In the genomic region with DNA sequence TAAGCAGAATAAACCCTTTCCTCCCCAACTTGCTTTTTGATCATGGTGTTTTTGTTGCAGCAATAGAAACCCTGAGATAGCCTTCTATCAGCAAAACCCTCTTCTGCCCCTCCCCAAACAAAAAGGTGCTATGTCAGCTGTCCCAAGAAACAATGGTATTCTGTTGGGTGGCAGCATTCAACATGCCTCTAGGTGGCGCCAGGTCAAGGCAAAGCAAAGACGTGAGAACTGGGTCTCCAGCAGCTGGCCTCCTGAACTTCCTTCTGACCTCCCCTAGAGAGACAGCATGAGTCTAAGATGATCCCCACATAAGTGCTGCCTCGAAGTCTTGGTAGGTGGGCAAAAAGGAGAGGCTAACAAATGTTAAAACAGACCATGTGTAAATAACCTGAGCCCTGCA, we compare ENCODE assay signal across 8 mouse cellular contexts. TPM values are rescaled to one million over a fixed set of nuclear protein-coding genes. Genes with fewer than 3 reads are reported as not detected.
A peak's percentile ranks its signal among the peaks of the same experiment; 100 is the strongest.
DNase-seq lines count a peak whose midpoint lies in the region; TF ChIP-seq lines count a peak whose summit lies in the region.

No protein-coding gene starts in this region.

- H3K27me3 ChIP-seq in cerebellum, adult 2 months (ENCODE audit: control insufficient read depth, insufficient read depth, low read length) = no peaks in the 10 kb centered on the region
- no peaks in the 10 kb centered on the region for H3K27me3 ChIP-seq in thymus, adult 2 months (ENCODE audit: control insufficient read depth, insufficient read depth, low read length)

- H3K4me1 ChIP-seq in cerebellum, adult 2 months (ENCODE audit: control insufficient read depth, insufficient read depth, low read length) = peaks cover 3% of the 10 kb centered on the region
- no peaks in the 10 kb centered on the region for H3K4me1 ChIP-seq in thymus, adult 2 months (replicated peaks; ENCODE audit: control insufficient read depth, insufficient read depth, low read length)

- no peak overlapping the region for H3K27ac ChIP-seq in cerebellum, adult 2 months (ENCODE audit: insufficient read depth, low read length)
- no peak overlapping the region for H3K27ac ChIP-seq in thymus, adult 2 months (ENCODE audit: control insufficient read depth, insufficient read depth, low read length)

- peak; percentile 61; the same call in 1 of the 2 replicates for TF ChIP-seq CTCF in cerebellum, adult 2 months (IDR thresholded peaks at IDR 0.05; ENCODE audit: borderline replicate concordance, insufficient read depth, low read depth, low read length)
- peak; percentile 47; the same call in 1 of the 2 replicates for TF ChIP-seq CTCF in thymus, adult 2 months (IDR thresholded peaks at IDR 0.05; ENCODE audit: borderline replicate concordance, control insufficient read depth, extremely low read depth, insufficient read depth, low read length, poor library complexity)

- H3K36me3 ChIP-seq in thymus, adult 2 months (ENCODE audit: control insufficient read depth, insufficient read depth, low read length) = peaks cover 6% of the 10 kb centered on the region; the same call in 1 of the 2 replicates

- peak; percentile 36 to 51 for DNase-seq in cerebellum, adult 2 months
- DNase-seq in cerebellum, adult 9-11 months = no peak
- DNase-seq in right cerebral cortex, postnatal 14 days = peak; percentile 50
- no peak for DNase-seq in right cerebral cortex, postnatal 25 days
- DNase-seq in cerebellum, postnatal 14 days = peak; percentile 59 to 72
- peak; percentile 74 for DNase-seq in heart, postnatal 4 days
- DNase-seq in lung, postnatal 10 days = peak; percentile 80
- peak; percentile 68 for DNase-seq in thymus, adult 2 months

- no peak for TF ChIP-seq POLR2A in cerebellum, adult 2 months (IDR thresholded peaks at IDR 0.05; ENCODE audit: borderline replicate concordance, insufficient read depth, low read length)
- no peak for TF ChIP-seq POLR2A in thymus, adult 2 months (IDR thresholded peaks at IDR 0.05; ENCODE audit: control insufficient read depth, extremely low read depth, insufficient read depth, low read length, poor library complexity)

- WGBS in cerebellum, adult 2 months = 9% methylated on average over 3 of the region's 3 CpGs
- 5% methylated on average over 3 of the region's 3 CpGs for WGBS in thymus, adult 2 months

- no peak overlapping the region for H3K4me3 ChIP-seq in cerebellum, adult 2 months (replicated peaks; ENCODE audit: insufficient read depth, low read depth, low read length)
- H3K4me3 ChIP-seq in thymus, adult 2 months (ENCODE audit: control insufficient read depth, insufficient read depth, low read length) = no peak overlapping the region

RNA-seq across cellular contexts. Expression of gene Npas1, which starts 29.8 kb away (rescaled TPM):
- 3.7 and 6.0 TPM in 2 replicates for polyA plus RNA-seq in cerebellum, adult 2 months (2012; rRNA removed)
- total RNA-seq in heart, postnatal 4 days (2021) = not detected
- polyA plus RNA-seq in thymus, adult 2 months (2012; rRNA removed) = 0.17 and 0.28 TPM in 2 replicates

RNA-seq across cellular contexts. Expression of gene Tmem160, which starts 54.7 kb away (rescaled TPM):
- polyA plus RNA-seq in cerebellum, adult 2 months (2012; rRNA removed) = 89.6 and 98.6 TPM in 2 replicates
- total RNA-seq in heart, postnatal 4 days (2021) = 10 to 100 TPM; 70.3 to 77.9 TPM
- polyA plus RNA-seq in thymus, adult 2 months (2012; rRNA removed) = 225 and 228 TPM in 2 replicates

Comparison
In these comparisons a context has a peak if more than half of its experiments do, and no peak if none do; other contexts are left out.
1. DNase-seq: peak in cerebellum, adult 2 months (2 of 2), right cerebral cortex, postnatal 14 days (single experiment), cerebellum, postnatal 14 days (2 of 2), heart, postnatal 4 days (single experiment), lung, postnatal 10 days (single experiment) and thymus, adult 2 months (single experiment); none in cerebellum, adult 9-11 months (single experiment) and right cerebral cortex, postnatal 25 days (single experiment).